Mouse (Mus musculus) A20 (cell line): ENCODE measurements around the gene Tenm2.

Experiments
- DNase-seq: peaks from one replicate; pipeline ENCODE4 v3.0.0-alpha.2; 2011; ENCODE audit warnings: low read depth, low spot score

The Tenm2 gene

DNA sequence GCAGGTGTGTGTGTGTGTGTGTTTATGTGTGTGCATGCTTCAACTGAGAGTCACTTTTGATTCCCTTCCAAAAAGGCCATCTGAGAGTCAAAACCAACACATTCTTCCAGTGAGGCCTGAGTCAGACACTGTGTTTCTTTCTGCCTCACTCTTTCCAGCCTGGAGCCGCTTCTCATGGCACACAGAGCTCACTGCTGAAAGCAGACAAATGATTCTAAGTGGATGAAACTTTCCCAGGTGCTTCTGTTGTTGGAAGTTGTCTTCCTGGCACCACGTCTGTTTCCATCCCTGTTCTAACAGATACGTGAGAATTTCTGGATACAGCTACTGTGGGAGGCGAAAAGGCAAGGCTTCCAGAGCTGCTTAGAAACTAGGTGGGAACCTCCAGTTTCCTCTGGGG is 747.1 kb downstream of the Tenm2 start:
- DNase-seq = no peak

DNA sequence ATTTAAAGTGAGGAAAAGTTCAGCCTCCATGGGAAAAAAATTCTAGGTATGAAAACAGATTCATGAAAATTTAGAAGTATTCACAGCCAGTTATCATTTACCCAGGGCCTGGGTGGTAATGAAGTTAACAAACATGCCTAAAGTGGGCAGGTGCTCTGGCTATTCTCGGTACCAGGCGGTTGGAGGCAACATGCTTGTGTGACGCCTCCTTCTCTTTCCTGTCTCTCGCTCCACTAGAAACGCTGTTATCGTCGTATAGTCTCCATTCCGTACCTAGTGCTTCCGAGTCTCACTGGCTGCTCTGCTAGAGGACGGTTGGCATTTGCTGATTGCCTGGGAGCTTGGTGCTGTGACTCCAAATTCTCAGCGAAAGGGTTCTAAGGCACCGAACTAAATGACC is 749.7 kb downstream of the Tenm2 start:
- DNase-seq = no peak

- DNase-seq = no peak
Observed at GRCm38 (mm10) chr11:36484466-36485069, 751.2 kb downstream of the Tenm2 start.

DNA sequence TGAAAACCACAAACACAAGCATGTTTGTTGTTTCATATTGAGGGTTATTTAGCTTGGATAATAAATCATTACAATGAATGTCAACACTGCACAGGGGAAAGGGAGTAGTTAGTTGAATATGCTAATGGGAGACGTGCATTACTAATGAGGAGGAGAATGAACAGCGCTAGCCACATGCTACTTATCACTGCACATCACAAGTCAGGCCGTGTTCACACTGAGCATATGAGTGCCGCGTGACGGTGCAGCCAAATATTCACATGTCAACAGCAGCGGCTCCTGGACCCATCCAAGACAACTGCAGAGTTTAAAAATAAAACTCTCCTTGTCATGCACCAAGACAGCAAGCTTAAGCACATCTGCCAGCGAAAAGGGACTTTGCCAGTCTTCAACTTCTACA is 753.6 kb downstream of the Tenm2 start:
- DNase-seq = no peak

DNA sequence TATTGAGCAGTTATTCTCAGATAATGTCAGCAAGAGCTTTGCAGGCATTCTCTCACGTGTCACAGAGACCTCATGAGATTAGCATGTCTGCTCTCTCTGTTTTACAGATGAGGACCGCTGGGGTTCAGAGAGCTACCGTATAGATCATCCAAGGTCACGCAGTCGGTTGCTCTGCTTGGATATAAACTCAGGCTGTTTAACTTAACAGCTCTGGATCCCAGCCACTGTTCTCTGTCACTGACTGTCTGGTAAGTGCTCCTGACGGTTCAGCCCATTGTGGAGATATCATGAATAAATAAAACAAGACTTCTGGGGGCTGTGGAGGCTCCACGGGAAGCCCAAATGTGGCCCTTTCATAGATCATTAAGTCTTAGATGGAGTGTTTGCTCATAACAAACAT is 754.2 kb downstream of the Tenm2 start:
- DNase-seq = no peak

- DNase-seq = no peak
Observed at GRCm38 (mm10) chr11:36481086-36481485, 754.7 kb downstream of the Tenm2 start.

DNA sequence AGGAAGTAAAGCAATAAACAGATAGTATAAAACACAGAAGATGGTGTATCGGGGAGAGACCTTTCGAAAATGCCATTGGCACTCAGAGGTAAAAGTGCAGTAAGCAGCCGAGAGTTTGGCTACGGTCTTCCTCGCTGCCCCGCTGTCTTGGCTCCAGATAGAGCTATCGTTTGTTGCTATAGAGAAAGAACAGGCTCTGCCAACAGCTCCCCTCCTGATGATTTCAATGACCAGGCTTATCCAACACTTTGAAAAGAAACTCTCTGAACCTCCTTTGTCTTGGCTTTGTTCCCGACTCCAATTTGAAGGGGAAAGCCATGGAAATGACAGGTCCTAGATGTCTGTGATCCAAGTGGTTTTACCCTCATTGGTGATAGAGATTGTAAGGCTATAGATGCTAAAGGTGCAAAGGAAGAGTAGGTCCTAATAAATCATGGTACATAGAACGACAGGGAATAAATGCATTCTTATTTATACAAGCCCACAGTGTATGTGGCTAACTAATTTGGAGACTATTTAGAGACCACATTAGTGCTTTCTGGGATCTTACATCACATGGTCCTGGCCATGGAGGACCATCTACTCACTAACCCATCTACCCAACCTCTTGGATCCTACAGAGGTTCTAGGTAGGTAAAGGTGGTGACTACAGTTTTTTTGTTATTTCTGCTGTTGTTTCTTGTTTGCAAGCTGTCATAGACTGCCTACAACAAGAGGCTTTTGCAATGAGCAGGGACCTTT is 765.8 kb downstream of the Tenm2 start:
- DNase-seq = no peak

DNA sequence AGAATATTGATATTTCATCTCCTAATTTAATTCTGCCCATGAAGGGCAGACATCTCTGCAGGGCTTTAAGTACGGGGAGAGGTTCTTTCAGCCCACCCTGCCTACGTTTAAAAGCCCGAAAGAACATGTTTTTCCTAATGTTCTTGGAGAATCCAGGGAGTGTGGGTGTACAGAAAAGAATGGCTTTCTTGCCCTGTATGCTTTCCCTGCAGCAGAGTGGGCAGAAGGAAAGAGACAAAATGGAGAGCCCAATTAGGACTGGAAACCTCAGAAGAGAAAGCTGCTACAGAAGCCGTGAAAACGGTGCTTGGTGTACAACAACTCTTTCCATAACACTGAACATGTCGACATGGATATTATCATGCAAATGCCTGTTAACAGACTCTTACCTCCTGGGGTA is 777.3 kb downstream of the Tenm2 start:
- no peak for DNase-seq

GRCm38 (mm10) chr11:36454076-36454475 is 781.7 kb downstream of the Tenm2 start:
- DNase-seq = no peak

DNA sequence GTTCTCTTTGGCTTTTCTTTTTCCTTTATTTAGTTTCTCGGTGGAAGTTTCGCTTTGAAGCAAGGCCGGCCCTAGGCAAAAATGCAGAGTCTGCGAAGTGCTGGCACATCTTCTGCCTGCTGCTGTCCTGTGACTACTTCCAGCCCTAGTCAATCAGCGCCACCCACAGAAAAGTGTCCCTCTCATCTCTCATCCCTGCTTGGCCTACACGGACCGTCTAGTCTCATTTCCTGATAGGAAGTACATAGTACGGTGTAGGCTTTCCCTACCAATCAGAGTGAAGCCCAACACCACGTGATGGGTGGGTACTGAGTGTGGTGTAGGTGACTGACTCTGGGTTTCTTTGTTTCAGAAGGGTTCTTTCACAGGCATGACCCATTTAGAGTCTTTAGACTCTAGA is 783.3 kb downstream of the Tenm2 start:
- DNase-seq = no peak

GRCm38 (mm10) chr11:36446351-36446750 is 789.4 kb downstream of the Tenm2 start:
- no peak for DNase-seq

DNA sequence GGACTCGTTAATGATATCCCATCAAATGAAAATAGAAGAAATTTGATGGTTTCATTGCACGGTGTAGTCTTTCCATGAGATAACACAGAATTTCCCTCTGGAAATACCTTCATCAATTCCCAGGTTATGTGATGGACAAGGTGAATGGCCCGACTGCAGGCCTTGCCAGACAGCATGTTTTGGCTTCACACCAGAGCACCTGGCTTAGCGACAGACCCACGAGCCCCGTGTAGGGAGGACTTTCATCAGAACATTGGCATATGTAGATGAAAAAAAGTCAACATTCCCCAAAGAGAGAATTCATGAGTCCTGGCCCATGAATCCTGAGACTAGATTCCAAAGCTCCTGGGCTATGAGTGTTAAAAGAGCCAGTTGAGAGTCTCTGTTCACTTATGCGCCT is 791.9 kb downstream of the Tenm2 start:
- no peak for DNase-seq

- no peak for DNase-seq
Observed at GRCm38 (mm10) chr11:36441801-36442200, 794.0 kb downstream of the Tenm2 start.

GRCm38 (mm10) chr11:36436251-36436650 is 799.5 kb downstream of the Tenm2 start:
- no peak for DNase-seq

DNA sequence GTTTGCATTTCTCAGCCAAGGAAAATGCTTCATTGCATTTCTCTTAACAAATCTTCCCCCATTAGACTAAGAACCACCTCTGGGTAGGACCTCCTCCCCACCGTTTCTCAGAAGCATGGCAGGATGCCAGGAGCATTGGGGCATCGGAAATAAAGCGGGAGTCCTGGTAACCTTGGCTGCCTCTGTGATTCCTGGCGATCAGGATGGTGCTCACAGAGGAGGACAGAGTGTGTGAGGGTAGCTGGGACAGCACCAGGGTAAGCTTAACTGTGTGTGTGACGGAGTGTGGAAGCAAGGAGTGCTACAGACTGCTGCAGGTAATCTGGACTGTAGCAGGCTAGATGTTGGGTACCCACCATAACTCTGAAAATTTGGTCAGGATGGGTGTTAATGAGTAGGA is 806.8 kb downstream of the Tenm2 start:
- DNase-seq = no peak

DNA sequence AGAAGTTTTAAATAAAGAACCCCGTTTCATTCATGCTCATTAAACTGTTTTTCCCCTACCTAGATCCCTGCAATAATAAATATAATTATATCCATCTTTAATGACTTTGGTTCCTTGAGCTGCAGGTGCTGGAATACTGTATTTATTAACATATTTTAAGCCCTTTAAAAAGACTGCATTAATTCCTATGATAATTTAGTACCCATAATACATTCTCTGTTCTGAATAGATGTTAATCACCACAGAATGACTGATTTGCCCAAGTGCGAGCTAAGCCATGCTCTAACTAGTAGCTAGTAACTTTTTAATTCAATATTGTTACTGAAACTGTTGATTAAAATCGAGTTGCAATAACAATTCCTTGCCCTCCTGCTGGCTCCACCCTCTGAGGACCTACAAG is 810.8 kb downstream of the Tenm2 start:
- no peak for DNase-seq

DNA sequence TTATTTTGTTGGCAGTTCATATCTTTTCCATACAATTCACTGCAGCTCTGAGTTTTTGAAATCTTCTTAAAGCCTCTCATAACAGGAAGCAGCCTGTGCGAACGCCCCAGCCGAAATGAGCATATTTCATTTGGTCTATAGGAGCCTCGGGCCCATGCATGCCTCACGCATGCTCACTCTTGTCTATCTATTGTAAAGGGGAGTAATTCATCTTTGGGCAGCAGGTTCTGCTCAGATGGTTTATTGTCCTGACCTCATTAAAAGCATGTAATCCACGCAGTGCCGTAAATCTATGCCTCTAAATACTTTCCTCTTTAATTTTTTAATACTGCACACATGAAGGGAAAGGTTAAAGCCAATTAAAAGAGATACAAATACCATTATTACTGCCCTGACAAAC is 815.7 kb downstream of the Tenm2 start:
- DNase-seq = no peak

DNA sequence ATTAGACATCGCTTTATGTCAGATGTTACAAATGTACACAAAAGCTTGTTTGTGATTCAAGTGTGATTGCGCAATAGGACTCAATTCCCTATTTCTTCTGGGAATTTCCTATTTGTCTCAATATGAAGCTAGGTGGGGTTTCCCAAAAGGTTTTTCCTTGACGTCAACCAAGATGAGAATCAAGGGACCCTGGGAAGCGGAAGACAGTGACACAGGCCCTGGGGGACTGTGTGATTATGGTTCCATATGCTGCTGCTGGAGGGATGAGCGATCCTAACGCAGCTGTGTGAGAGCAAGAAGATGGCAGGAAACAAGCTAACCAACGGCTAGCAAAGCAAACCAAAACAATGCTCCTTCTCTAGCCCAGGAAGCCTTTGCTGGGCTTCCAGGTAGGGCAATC is 820.5 kb downstream of the Tenm2 start:
- DNase-seq = no peak

DNA sequence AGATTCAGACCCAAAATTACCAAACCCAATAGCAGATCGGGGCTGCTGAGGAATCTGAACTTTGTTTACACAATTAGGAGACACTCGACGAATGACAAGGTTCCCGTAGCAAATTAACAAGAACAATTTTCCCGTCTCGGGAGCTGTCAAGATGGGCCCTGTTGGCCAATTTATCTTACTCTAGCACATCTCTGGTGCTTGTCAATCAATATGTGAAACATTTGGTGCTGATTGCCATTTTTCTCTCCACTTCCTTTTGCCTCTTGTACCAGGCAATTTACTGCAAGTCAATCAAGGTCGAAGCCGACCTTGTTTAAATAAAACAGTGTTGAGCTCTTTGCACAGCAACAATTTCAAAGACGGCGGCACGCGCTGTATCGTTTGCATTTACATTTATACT is 824.9 kb downstream of the Tenm2 start:
- no peak for DNase-seq

- no peak for DNase-seq
Observed at GRCm38 (mm10) chr11:36395803-36396710, 839.7 kb downstream of the Tenm2 start.

GRCm38 (mm10) chr11:36384696-36385095 is 851.1 kb downstream of the Tenm2 start:
- no peak for DNase-seq

DNA sequence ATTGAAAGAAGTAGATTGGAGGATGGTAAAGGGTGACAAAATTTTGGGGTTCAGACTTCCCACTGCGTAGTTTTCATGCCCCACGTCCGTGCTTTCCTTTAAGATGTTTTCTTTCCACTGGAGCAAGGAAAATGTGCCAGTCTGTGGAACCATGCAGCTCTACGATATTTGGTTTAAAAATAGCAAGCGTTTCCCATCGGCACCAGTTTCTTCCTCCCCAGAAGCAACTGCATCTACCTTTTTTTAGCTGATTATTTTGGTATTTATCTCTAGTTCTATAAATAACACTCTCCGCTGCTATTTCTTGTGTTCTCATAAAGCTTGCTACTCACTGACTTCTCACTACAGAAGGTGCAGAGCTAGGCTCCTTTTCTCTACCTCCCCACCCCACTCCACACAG is 864.0 kb downstream of the Tenm2 start:
- DNase-seq = no peak

DNA sequence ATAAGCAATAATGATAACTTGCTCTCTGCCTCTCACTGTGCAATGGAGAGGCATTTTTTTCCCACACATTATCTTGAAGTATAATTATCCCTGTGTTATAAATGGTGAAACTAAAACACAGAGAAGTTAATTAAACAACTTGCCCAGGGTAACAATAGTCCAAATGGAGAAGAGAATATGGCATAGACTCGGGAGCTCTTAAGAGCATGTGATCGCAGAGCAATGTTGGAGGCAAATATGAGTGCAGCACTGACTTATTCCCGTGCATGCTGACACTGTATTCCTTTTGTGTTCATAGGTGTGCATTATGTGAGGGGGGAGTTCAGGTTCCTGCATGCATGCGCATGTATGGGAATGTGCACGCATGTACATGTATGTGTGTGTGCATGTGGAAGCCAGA is 870.7 kb downstream of the Tenm2 start:
- DNase-seq = no peak
